Mouse (Mus musculus) heart, adult 2 months (tissue): Measurements from ENCODE around the gene Atp6v0d1. TPM values are rescaled to one million over a fixed set of nuclear protein-coding genes. Genes with fewer than 3 reads are reported as not detected.
"Not testable (repeated sequence)": the region's sequence is repeated elsewhere in the genome, so short reads cannot be mapped to it uniquely, and the experiment has no call there.

Source experiments
- DNase-seq, 2 experiments: peaks; one replicate each; pipeline ENCODE4 v3.0.0; 2021
- H3K27ac ChIP-seq: fragments of 200-600 bp; 2 replicates; pipeline ENCODE4 v1.8.1; 2022
- H3K27me3 ChIP-seq: fragments of 200-500 bp; 2 replicates; pipeline ENCODE4 v1.6.1; 2012; ENCODE audit warnings: mild to moderate bottlenecking, low read length, inconsistent platforms, mixed read lengths; ENCODE audit not compliant: control insufficient read depth, insufficient read depth
- H3K36me3 ChIP-seq: fragments of 200-500 bp; 2 replicates; pipeline ENCODE4 v1.6.1; 2012; ENCODE audit warnings: low read length, inconsistent platforms; ENCODE audit not compliant: control insufficient read depth, insufficient read depth
- H3K4me1 ChIP-seq: fragments of 200-500 bp; 2 replicates; pipeline ENCODE4 v1.6.1; 2011; ENCODE audit warnings: low read length; ENCODE audit not compliant: control insufficient read depth, insufficient read depth
- H3K4me3 ChIP-seq: fragments of 200-600 bp; 2 replicates; pipeline ENCODE4 v1.8.1; 2022
- H3K79me2 ChIP-seq: fragments of 200-500 bp; replicated peaks from 2 replicates; pipeline ENCODE4 v1.6.1; 2012; ENCODE audit warnings: mild to moderate bottlenecking, inconsistent platforms, low read length, moderate library complexity, mixed read lengths; ENCODE audit not compliant: control insufficient read depth, insufficient read depth
- H3K9ac ChIP-seq: fragments of 200-500 bp; 2 replicates; pipeline ENCODE4 v1.6.1; 2012; ENCODE audit warnings: low read depth, mild to moderate bottlenecking, control low read depth, inconsistent platforms, low read length, mixed read lengths
- CTCF ChIP-seq: fragments of 200-600 bp; IDR thresholded peaks from 2 replicates; pipeline ENCODE4 v1.8.1; 2022; ENCODE audit warnings: antibody characterized with exemption, mild to moderate bottlenecking, moderate library complexity
- EP300 ChIP-seq: fragments of 200-500 bp; IDR thresholded peaks from 2 replicates; pipeline ENCODE4 v1.6.1; 2011; ENCODE audit warnings: low read depth, low read length, control low read depth; ENCODE audit not compliant: insufficient read depth
- POLR2A ChIP-seq: fragments of 200-500 bp; IDR thresholded peaks from 2 replicates; pipeline ENCODE4 v1.6.1; 2011; ENCODE audit warnings: mild to moderate bottlenecking, low read depth, low read length, control low read depth; ENCODE audit not compliant: insufficient read depth
- WGBS: fragments of 180-500 bp; shearing (Covaris S2); methylation state at CpG from one replicate; pipeline ENCODE4 v1.1.7; 2018; 5-methylcytosine and 5-hydroxymethylcytosine counted together
- intact Hi-C: fragments of 180-260 bp; cut with DNase I; formaldehyde crosslinking; loops from one replicate; pipeline ENCODE4 v1.15.1; 2025
- polyA plus RNA-seq: library from polyadenylated mRNA; depleted of rRNA; stranded (reverse); fragments of >200 nt; gene quantifications from 2 replicates; pipeline ENCODE4 v1.2.3, GENCODE M21; 2012
- total RNA-seq, 2 experiments: library from RNA; stranded (reverse); gene quantifications; 2 replicates each; pipeline ENCODE4 v1.2.3; 2021

Gene Atp6v0d1
- total and polyA plus RNA-seq, 3 experiments = 46.4 to 61.7 (median 48.9) TPM

DNA sequence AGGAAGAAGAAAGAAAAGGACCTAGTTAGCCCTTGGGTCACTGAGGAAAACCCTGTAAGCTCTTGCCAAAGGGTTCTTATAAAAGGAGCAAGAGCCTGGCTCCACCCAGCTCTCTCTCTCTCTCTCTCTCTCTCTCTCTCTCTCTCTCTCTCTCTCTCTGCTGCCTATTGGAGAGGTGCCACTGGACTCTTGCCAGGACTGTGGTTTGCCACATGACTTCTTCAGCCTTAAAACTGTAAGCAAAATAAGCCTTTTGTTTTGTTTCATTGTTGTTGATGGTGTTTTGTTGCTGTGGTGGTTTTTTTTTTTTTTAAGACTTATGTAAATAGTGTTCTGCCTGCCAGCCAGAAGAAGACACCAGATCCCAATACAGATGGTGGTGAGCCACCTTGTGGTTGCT lies 7.6 kb upstream of the Atp6v0d1 start:
- intact Hi-C loops = no loop called here
- TF ChIP-seq CTCF (no peak), POLR2A (no peak), EP300 (no peak)
- Histone ChIP-seq H3K27ac (no peak overlapping the region), H3K4me1 (no peaks in the 10 kb centered on the region; the same call in 1 of the 2 replicates), H3K36me3 (no peaks in the 10 kb centered on the region), H3K27me3 (no peaks in the 10 kb centered on the region), H3K4me3 (no peak overlapping the region), H3K79me2 (no peaks in the 10 kb centered on the region), H3K9ac (no peak overlapping the region)
- peak; percentile 33 to 44 for DNase-seq

GRCm38 (mm10) chr8:105571810-105572209 lies 6.0 kb upstream of the Atp6v0d1 start:
- no peaks in the 10 kb centered on the region for H3K79me2 ChIP-seq
- H3K27me3 ChIP-seq = no peaks in the 10 kb centered on the region
- no peak for DNase-seq
- WGBS = 80% methylated on average over 9 of the region's 9 CpGs
- TF ChIP-seq POLR2A (no peak), EP300 (no peak), CTCF (no peak)
- peaks cover 3% of the 10 kb centered on the region for H3K4me1 ChIP-seq
- no peak overlapping the region for H3K27ac ChIP-seq
- no peak overlapping the region for H3K9ac ChIP-seq
- intact Hi-C loops = no loop called here
- H3K4me3 ChIP-seq = no peak overlapping the region
- no peaks in the 10 kb centered on the region for H3K36me3 ChIP-seq

DNA sequence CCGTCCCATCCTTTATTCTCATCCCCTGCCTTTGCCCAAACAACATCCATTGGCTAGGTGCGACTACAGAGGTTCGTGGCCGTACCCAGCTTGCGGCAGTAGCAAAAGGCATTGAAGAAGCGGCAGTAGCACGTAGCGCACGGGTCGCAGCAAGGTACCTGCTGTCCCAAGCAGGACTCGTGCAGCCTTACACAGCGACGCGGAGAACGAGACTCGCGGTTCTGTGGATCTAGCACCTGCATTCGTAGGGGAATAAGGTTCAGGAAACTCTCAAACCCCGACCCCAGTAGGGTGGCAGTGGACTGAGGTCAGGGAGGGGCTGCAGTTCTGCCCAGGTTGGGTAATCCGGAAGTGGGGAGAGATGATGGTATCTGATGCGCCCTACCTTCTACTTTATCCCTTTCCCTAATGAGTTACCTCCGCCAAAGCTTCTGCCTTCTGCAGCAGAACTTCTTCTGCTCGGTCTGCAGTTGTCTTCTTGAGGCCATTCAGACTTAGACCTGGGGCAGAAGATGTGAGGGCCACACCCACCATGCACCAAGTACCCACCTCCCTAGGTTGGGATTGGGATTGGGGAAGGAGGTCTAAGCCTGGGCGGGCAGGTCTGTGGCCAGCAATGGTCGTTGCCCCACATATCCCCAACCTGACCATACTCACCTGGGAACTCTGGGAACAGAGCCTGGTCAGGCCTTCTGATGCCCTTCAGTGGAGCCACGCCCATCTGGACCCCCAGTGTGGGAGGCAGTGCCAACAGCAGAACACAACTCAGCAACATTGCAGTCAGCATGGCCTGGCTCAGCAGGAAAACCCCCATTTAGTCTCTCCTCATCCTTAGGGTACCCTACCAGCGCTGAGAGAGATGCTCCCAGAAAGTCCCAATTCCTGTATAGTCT lies 1.1 kb upstream of the Atp6v0d1 start:
- Histone ChIP-seq H3K79me2 (peaks cover 2% of the 10 kb centered on the region; the same call in 1 of the 2 replicates), H3K9ac (peak overlapping the region; percentile 58), H3K36me3 (peaks cover 3% of the 10 kb centered on the region), H3K27ac (peak overlapping the region; percentile 76), H3K4me1 (peaks cover 6% of the 10 kb centered on the region), H3K27me3 (no peaks in the 10 kb centered on the region), H3K4me3 (peak overlapping the region; percentile 80)
- TF ChIP-seq CTCF (no peak), EP300 (no peak), POLR2A (no peak)
- intact Hi-C loops = loop anchor here (1.0 to 5.0 kb wide), 3 partner anchors 29 to 120 kb away; partner anchors contain the start of genes Agrp, Carmil2 and Ctcf
- peak in 1 of 2 experiments; percentile 25 for DNase-seq
- 26% methylated on average over 27 of the region's 27 CpGs for WGBS

DNA sequence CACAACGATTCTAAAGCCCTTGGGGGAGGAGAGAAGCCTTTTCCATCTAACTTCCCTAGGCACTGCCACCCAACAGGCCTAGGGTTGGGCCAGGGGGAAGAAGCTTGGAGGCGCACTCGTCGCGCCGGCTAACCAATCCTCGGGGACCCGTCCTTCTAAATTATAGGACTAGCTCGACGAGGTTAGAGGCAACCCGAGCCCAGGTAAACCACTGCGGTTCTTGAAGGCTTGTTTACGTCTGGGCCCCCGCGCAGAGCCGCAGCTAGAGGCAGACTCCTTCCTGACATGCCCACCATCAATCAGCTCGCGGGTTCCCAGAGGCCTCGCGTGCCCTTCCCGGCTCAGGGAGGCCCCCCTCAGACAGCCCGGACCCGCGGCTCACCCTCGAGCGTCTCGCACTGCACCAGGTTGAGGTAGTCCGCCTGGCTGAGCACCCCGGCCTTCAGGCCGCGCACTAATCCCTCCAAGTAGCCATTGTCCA lies 406 bp downstream of the Atp6v0d1 start:
- no peaks in the 10 kb centered on the region for H3K27me3 ChIP-seq
- WGBS = under 1% methylated on average over 31 of the region's 31 CpGs
- DNase-seq = no peak
- peaks cover 3% of the 10 kb centered on the region for H3K36me3 ChIP-seq
- peak overlapping the region; percentile 80 for H3K4me3 ChIP-seq
- intact Hi-C loops = loop anchor here (5.0 kb wide), 1 partner anchor 72 kb away; the partner anchor contains the start of genes Agrp and Ctcf
- H3K27ac ChIP-seq = peak overlapping the region; percentile 91
- peaks cover 2% of the 10 kb centered on the region; the same call in 1 of the 2 replicates for H3K79me2 ChIP-seq
- peaks cover 6% of the 10 kb centered on the region for H3K4me1 ChIP-seq
- TF ChIP-seq CTCF = no peak
- H3K9ac ChIP-seq = peak overlapping the region; percentile 94

DNA sequence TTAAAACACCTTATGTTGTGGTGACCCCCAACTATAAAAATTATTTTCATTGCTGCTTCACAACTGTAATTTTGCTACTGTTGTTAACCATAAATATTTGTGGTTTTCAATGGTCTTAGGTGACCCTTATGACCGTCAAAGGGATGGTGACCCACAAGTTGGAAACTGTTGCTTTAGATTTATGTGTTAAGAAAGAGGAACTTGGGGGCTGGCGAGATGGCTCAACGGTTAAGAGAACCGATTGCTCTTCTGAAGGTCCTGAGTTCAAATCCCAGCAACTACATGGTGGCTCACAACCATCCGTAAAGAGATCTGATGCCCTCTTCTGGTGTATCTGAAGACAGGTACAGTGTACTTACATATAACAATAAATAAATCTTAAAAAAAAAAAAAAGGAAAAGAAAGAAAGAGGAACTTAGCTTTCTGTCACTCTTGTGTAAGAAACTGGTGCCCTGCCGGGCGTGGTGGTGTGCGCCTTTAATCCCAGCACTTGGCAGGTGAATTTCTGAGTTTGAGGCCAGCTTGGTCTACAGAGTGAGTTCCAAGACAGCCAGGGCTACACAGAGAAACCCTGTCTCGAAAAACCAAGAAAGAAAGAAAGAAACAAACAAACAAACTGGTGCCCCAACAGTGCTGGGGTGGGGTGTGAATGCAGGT lies 1.1 kb downstream of the Atp6v0d1 start:
- 72% methylated on average over 9 of the region's 9 CpGs for WGBS
- not testable (repeated sequence) for H3K27me3 ChIP-seq, H3K36me3 ChIP-seq, H3K4me1 ChIP-seq, DNase-seq, H3K79me2 ChIP-seq
- Histone ChIP-seq H3K27ac (peak overlapping the region; percentile 91; the same call in 1 of the 2 replicates), H3K9ac (peak overlapping the region; percentile 94), H3K4me3 (peak overlapping the region; percentile 80; the same call in 1 of the 2 replicates)
- intact Hi-C loops = loop anchor here (5.0 kb wide), 1 partner anchor 73 kb away; the partner anchor contains the start of genes Agrp and Ctcf

DNA sequence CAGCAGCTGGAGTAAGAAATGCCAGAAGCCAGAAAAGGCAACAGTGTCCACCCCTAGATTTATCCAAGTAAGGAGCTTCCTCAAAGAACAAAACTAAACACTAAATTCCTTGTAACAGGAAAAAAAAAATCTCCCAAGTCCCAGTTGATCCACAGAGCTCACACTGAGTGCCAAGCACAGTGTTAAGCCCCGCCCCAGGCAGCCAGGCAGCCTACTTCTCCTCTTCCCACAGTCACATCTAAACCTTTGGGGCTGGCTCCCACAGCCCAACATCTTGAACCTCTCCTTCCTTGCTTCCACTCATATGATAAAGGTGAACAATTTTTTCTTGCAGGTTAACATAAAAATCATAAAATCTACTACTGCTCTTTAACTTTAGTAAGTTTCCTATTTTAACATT lies 2.0 kb downstream of the Atp6v0d1 start:
- Histone ChIP-seq H3K4me1 (peaks cover 6% of the 10 kb centered on the region), H3K79me2 (peaks cover 3% of the 10 kb centered on the region), H3K4me3 (no peak overlapping the region), H3K27me3 (no peaks in the 10 kb centered on the region), H3K27ac (no peak overlapping the region), H3K9ac (no peak overlapping the region), H3K36me3 (peaks cover 3% of the 10 kb centered on the region)
- WGBS = 80% methylated on average over 1 of the region's 1 CpGs
- intact Hi-C loops = no loop called here
- DNase-seq = no peak
- TF ChIP-seq POLR2A = no peak
